Mouse (Mus musculus) CD4-positive, CD25-positive, alpha-beta regulatory T cell, adult 4 months (primary cell): Measurements from ENCODE around the gene Hes3. TPM values are rescaled to one million over a fixed set of nuclear protein-coding genes. Genes with fewer than 3 reads are reported as not detected.

Experiments used
- ATAC-seq: one replicate; pipeline ENCODE4 v1.8.0; 2017
- polyA plus RNA-seq, 2 experiments: library from polyadenylated mRNA; unstranded; fragments of 100-300 nt; shearing (Covaris generic); gene quantifications; one replicate each; pipeline ENCODE4 v1.2.1; 2017

Hes3 gene
- polyA plus RNA-seq, 2 experiments from 2014 or later: not detected

DNA sequence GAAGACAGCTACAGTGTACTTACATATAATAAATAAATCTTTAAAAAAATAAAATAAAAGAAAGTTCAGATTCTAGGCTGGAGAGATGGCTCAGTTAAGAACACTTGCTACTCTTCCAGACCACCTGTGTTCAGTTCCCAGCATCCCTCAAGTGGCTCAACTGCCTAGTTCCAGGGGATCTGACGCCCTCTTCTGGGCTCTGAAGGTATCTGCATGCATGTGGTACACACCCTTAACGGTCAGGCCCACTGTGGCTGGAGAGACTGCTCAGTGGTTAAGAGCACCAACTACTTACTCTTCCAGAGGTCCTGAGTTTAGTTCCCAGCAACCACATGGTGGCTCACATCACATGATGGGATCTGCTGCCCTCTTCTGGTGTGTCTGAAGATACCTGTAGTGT is 13.5 kb downstream of the Hes3 start:
- ATAC-seq: no peak

DNA sequence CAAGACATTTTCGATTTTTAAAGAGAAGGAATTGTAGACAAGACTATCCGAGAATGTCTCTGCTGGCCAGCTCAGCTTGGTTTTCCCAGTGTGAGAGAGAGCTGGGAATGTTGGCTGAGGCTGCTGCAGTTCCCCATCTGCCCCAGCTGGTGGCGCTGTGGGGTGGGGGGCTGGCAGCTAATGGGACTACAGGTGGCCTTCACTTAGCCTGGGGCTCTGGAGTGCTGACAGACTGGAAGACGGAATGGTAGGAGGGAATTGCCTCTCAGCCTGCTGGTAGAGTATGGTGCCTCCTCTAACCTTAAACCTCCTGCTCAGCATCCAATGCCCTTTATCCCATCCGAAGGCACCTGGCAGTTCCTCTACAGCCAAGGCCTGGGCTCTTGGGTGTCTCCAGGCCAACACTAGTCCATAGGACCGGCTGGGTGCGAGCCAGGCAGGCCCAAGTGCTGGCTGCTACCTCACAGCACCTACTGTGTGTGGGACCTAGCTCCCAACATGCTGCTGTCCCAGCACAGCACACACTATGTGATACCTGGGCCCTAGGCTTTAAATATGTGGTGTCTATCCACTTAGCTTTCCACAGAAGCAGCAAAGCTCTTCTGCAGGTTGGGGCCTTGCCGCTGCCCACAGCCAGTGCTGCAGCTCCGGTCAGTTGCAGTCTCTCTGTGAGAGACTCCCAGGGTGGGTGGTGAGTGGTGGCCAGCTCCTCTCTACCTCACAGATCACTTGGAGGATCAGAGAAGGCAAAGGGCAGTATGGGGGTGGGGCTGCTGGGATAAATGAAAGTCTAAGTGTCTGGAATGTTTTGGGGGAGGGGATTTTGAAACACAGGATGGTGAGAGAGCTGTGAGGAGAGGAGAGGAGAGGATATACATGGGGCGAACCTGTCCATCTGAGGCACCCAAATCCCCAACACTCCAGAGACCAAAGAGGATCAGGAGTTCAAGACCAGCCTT is 14.8 kb downstream of the Hes3 start:
- ATAC-seq: no peak

DNA sequence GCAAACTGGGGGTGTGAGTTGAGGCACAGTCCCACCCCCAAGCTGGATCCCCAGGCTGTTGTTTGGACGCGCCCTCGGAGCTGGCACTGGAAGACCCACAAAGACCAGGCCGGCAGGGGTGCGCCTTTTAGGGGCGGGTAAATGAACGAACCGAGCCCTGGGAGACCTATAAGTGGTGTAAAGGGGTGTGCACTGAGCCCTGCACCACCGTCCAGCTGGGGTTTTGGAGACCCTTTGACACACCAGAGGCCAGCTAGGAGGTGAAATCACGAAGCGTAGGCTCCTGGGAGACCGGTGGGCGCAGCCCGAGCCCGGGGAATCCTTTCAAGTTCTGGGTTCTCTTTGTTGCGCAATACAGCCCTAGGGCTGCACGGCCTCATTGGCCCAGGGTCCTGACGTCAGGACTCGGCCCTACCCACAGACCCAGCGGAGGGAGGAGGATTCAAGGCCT is 16.8 kb downstream of the Hes3 start:
- no peak for ATAC-seq

DNA sequence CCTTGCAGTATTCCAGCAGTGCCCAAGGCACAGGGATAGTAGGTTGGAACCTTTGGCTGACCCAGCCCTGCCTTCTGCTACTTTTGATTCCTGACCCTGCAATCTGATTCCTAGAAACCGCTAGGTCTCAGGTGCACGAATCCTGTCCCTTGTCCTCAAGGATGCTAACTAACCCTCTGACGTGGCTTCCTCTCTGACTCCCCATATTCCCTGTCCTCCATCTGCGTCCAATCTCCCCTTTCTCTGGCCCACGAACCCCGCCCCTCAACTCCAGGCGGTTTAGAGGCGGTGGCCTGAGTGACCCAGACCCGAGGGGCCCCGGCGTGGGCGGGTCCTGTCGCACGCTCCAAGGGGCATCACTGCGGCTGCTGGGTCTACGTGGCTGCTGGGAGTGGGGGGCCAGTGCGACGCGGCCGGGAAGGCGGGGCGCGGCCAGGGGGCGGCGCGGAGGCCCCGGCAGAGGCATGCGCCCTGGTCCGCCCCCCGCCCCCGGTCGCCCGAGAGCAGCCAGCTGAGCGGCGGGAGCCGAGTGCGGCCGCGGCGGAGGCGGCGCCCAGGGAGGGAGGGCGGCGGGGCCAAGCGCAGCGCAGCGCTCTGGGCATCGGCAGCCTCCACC is 17.7 kb downstream of the Hes3 start, which contains the start of gene Gpr153:
TSS of gene Gpr153 (plus strand) at position 612 of the 616 bp plus-strand sequence.
- no peak for ATAC-seq

DNA sequence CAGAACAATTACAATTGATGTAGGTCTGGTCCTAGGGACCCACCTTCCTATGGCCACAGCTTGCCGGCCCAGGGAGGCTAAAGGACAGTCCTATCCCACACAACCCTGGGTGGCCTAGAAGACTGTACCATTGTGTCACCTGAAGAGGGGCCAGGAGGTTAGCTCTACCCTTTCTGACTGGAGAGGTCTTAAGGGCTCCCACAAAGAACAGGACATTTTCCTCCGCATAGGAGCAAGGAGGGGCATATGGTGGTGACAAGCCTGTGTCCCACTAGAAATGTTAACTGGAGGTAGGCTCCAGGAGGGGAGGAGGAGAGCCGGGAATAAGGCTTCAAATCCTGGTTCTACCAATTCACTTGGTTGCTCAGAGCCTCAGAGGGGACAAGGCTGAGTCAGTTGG is 18.3 kb downstream of the Hes3 start:
- ATAC-seq: no peak

DNA sequence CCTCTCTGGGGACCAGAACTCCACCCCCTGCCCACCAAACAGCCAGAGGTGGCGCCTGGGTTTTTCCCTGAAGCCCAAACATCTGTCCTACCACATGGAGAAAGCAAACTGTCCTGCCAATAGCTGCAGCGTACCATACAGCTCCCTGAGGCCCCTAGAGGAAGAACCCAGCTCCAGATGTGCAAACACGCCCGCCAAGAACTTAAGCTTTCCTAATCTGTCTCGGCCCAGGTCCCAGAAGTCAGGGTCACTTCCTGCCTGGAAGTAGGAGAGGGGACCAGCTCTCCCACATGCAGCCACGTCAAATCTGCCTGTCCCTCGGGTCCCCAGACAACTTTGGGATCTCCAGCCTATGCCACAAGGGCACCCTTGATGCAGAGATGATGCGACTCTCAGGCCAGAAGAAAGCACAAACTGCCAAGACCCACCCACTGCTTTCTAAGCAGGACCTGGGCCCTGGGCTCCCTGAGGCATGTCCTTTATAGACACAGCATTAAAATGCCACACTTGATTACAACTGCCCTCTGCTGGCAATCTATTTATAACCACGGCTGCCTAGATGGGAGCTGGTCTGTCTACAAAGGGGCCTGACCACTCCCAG is 18.9 kb downstream of the Hes3 start:
- no peak for ATAC-seq

DNA sequence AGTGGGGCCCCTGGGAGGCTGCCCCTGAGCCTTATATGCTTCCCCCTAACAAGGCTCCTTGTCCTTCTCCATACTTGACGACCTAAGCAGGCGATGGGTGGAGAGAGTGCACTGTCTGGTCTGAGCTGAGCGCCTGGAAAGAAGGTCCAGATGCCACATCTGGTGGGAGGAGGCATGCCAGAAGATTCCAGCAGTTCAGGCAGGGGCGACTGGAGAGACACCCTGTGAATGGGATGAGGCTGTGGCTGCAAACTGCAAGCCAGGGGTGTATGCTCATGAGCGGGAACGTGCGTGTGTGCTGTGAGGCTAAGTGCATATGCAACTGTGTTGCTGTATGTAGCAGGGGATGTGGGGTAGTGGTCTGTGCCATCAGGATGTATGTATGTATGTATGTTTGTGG is 19.5 kb downstream of the Hes3 start:
- ATAC-seq: no peak

DNA sequence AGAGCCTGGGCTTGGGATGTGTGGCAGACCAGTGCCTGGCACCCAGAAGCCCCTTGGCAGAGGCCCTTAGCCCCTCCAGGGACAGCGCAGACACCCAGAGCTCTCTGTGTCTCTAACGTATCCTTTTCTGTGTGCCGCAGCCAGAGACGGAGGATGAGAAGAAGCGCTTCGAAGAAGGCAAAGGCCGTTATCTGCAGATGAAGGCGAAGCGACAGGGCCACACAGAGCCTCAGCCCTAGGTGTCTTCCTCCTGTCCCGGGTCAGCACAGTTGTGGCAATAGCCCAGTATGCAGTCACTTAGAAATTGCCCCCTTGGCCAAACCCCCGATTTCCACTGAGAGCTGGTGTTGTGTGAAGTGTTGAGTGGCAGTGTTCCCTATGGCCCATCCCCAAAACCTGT is 20.1 kb downstream of the Hes3 start:
- ATAC-seq: no peak

DNA sequence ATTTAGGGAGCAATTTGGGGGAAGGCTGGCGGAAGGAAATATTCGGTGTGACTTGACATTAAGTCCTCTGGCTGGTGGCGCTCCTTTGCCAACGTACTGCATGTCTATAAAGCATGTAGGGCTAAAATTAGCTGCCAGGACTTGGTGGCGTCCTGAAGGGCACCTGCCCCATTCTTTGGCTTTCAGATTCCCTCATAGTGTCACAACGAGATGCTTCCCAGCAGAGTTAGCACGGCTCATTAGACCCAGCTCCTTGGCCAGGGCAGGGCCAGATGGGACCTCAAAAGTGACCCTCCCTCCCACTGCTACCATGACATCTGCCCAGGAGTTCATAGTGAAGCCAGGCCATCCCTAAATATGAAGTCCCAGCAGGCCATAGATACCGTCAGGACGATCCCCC is 20.9 kb downstream of the Hes3 start:
- ATAC-seq: no peak

DNA sequence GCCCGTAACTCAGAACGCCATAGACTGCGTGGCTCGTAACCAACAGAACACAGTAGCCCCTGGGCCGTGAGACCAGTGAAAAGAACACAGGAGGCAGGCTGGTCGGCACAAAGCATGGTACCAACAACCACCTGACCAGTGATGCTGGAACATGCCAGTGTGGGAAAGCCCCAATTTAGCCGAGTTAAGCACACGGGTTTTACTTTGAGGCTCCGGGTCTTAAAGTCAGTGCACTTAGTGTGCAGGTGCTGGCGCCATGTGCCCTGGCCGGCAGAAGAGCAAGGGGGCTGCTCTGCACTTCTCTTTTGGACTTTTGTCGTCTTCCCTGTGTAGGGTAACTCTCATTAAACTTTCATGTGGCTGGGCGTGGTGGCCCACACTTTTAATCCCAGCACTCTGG is 21.5 kb downstream of the Hes3 start:
- ATAC-seq: no peak

DNA sequence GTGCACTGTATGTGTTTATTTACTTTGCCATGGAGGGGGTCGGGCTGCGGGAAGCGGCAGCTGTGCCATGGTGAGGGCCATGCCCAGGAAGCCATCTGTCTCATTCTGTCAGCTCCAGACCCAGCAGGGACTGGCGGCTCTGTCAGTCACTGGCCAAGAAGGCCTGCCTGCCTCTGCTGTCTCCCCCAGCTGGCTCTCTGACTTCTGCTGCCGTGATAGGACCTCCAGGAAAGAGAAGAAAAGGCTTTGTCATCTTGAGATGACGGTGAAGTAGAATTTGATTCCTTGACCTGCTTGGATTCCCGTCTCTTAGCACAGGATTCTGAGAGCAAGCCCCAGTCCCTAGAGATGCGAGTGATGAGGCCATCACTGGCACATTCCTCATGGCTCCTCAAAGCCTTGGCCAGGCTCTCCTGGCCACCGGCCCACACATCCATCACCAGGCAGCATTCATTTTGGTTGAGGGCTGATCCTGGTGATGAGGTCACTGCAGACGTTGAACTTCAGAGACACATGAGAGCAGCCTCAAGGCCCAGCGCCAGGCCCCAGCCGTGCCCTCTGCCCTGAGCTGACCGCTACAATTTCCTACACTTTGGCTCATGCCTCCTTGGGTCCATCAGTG is 23.6 kb downstream of the Hes3 start:
- ATAC-seq: no peak

DNA sequence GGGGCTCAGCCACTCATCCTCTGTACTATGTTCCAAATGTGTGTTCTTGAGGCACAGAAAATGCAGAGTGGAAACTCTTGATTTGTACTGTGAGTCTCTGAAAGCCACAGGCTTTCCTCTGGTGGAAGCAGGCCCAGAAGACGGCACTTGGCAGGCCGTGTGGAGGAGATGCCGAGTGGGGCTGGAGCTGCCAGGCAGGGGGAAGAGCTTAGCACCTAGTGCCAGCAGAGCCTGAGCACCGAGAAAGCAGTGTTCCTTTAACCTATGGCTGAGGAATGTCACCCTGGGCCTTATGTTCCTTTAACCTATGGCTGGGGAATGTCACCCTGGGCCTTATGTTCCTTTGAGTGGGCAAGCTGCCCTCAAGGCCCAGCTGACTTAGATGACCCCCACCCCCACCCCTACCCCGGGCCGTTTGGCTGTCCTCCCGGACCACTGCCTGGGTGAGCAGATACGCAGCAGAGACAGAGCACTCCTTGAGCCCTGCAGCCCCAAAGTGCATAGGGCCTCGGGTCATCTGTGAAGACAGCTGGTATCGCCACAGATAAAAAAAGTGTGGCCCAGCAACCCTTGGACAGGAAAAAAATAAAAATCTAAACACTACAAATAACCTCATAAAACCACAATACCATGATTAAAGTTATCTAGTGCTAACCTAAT is 25.1 kb downstream of the Hes3 start:
- no peak for ATAC-seq

DNA sequence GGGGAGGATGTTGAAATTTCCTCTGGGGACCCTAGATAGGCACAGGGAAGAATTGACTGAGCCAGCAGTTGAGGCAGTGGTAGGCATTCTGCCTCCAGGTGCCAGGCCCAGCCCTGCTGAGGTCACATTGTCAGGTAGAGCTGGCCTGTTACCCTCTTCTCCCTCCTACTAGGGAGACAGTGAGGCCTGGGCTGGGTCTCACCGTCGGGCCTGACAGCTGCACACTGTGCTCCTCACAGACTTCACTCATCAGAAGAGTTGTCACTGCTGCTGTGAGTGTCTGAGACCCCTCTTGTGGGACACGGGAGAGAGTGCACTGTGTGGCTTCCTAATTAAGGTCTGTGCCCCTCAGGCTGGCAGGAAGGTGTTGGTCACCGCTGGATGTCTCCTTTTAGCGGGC is 25.7 kb downstream of the Hes3 start:
- no peak for ATAC-seq

DNA sequence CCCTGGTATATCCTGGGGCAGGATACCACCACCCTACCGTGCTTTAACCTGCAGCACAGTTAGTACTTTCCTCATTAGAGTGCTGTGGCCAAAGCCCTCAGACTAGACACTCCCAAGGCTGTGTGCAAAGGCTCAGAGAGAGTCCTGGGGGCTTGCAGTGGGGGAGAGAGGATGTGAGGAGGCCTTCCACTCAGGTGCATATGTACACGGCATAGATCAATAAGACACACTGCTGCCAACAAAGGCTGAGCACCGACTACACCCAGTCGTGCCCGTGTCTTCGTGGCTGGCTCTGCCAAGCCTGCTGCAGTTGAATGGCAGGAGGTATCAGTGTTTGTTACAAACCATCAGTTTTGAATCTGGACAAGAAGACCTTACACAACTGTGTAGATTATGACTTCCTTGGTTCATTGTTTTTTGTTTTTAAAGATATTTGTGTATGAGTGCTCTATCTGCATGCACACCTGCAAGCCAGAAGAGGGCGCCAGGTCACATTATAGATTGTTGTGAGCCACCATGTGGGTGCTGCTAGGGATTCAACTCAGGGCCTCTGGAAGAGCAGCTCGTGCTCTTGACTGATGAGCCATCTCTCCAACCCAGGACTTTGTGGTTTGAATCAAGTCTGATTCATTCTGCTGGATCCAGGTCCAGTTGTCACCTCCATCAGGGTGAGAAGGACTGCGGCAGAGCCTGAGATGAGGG is 26.4 kb downstream of the Hes3 start:
- no peak for ATAC-seq

DNA sequence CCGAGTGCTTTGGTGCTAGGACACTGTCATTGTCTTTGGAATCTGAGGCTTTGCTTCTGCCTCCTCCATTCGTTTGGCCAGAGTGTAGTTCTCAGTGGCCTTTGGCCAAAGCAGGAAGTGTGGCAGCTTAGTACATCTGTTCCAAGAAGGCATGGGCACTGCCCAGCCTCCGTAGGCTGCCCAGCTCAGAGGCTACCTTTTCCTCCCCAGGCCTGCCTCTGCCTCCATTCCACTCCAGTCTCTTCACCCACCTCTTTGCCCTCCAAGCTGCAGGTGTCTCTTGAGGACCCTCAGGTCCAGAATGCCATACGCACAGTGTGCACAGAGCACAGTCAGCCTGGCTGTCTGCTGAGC is 27.3 kb downstream of the Hes3 start:
- no peak for ATAC-seq

DNA sequence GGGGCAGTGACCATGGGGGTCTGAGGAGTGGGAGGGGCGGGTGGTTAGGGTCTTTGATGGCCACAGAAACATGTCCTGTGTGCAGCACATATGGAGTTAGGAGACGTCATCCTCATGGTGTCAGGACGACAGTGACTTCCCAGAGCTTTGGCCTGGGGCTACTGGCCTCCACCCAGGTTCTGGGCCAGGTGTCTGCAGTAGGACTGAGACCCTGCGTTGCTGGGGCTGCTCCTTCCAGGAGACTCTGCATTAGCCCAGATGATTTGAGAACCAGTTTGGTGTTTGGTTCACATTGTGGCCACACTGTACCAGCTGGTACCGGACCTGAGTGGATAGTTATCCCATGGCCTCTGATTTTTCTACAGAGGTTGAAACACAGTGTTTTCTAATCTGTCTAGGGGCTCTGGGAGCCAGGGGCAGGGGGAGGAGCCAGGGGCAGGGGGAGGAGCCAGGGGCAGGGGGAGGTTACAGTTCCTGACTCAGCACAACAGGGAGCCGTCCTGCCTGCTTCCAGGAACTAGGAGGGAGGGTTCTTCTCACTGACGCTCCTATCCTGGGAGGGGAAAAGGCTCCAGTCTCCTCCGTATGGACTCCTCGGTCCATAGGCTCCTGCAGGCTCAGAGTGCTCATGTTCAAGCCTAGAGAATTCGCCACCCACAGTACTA is 27.8 kb downstream of the Hes3 start:
- ATAC-seq: no peak

DNA sequence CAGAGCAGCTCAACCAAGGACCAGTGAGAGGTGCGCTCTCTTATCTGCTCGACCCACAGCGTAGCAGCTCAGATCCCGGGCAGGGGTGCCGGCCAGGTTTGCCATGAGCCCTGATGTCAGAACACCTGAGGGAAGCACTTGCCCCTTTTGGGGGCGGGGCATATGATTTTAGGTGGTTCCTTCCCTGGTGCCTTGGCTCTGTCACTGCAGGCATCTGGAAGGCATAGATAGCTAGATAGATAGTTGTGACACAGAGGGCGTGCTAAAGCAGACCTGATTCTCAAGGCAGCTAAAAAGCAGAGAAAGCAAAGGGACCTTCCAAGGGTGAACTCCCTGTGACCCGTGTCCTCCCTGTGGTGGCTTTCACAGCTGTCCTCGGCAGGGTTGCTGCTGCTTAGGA is 28.4 kb downstream of the Hes3 start:
- no peak for ATAC-seq

DNA sequence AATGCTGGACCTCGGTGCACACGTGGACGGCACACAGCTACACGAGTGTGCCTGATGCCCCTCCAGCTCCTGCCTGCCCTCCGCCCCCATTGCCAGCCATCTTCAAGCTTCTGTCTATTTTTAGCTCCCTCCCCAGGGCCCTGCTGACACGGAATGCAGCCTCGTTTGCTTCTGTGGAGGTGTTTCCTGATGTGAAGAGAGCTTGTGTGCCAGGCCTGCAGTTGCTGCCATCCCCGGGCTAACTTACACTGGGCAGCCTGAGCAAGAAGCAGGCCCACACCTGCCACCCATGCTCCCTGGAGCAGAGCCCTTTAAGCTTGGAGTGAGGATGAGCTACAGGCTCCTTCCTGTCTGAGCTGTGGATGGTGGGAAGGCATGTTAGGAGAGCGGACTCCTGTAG is 29.3 kb downstream of the Hes3 start:
- ATAC-seq: no peak

DNA sequence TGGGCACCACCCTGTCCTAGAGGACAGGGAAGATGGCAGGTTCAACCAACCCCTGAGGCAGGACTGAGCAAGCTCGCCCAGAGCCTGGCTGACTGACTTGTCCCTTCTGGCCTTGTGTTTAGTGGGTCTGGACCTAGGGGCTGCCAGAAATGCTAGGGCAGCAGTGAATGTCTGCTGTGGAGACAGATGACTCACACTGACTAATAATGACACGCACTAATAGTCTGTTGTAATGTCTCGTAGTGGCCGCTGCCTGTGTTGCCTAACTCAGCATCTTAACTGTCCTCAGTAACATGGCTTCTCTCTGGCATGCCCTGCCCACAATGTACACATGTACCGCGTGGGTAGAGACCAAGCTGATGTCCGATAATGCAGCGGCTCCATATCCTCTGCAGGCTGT is 31.0 kb downstream of the Hes3 start:
- no peak for ATAC-seq

DNA sequence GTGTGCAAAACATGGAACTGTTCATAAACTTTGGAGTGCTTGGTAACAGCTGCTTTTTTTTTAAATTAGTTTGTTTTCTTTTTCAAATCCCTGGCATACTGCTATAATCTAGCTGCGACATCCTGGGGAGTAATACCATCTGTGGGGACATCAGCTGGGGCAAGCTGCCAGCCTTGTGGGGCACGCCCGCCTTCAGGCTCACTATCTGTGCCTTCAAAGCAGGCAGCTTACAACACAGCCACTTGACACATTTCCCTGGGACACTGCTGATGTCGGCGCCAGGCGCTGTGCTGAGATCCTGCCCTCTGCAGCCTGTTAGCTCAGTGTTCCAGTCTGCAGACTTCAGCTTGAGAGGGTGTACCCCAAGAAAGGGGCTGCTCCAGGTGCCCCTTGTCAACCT is 34.4 kb downstream of the Hes3 start:
- no peak for ATAC-seq

DNA sequence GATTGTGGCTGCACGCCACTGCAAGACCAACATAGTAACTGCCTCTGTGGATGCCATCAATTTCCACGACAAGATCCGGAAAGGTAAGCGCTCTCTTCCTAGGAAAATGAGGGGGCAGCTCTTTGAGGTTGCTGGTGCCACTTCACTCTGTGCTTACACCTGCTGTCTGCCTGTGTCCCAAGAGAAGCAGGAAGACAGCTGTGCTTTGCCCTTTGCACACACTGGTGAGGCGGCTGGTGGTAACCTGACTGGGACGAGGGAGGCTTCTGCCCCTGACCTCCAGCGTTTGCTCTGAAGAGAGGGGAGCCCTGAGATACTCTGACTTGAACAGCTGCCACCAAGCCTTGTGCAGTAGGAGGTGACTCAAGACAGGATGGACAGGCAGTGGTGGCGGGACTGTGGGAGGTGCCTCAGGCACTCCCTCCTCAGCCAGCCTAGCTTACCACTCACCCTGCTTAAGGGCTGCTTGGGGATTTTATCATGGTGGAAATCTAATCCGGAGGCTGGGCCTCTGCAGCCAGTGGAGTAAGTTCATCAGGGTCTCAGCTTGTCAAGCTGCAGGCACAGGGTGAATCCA is 38.2 kb downstream of the Hes3 start:
- no peak for ATAC-seq
